Mouse (Mus musculus) olfactory bulb, adult 2 months (tissue): Measurements from ENCODE around the gene Ppp1r26. TPM values are rescaled to one million over a fixed set of nuclear protein-coding genes. Genes with fewer than 3 reads are reported as not detected.
"Not testable (repeated sequence)": the region's sequence is repeated elsewhere in the genome, so short reads cannot be mapped to it uniquely, and the experiment has no call there.

Source experiments
- H3K27ac ChIP-seq: fragments of 200-500 bp; 2 replicates; pipeline ENCODE4 v1.5.1; 2012; ENCODE audit warnings: low read depth, low read length; ENCODE audit not compliant: insufficient read depth
- H3K4me1 ChIP-seq: fragments of 200-500 bp; 2 replicates; pipeline ENCODE4 v1.6.1; 2012; ENCODE audit warnings: low read length; ENCODE audit not compliant: control insufficient read depth, insufficient read depth
- H3K4me3 ChIP-seq: fragments of 200-500 bp; 2 replicates; pipeline ENCODE4 v1.5.1; 2012; ENCODE audit warnings: mild to moderate bottlenecking, low read depth, low read length, moderate library complexity; ENCODE audit not compliant: insufficient read depth
- CTCF ChIP-seq: fragments of 200-500 bp; IDR thresholded peaks from 2 replicates; pipeline ENCODE4 v1.5.1; 2012; ENCODE audit warnings: low read depth, mild to moderate bottlenecking, low read length, moderate library complexity; ENCODE audit not compliant: insufficient read depth
- POLR2A ChIP-seq: fragments of 200-500 bp; IDR thresholded peaks from 2 replicates; pipeline ENCODE4 v1.6.1; 2012; ENCODE audit warnings: mild to moderate bottlenecking, low read depth, low read length, moderate library complexity; ENCODE audit not compliant: insufficient read depth
- WGBS: fragments of 180-500 bp; shearing (Covaris S2); methylation state at CpG from one replicate; pipeline ENCODE4 v1.1.7; 2018; 5-methylcytosine and 5-hydroxymethylcytosine counted together
- polyA plus RNA-seq: library from polyadenylated mRNA; stranded (reverse); fragments of >200 nt; gene quantifications from 2 replicates; pipeline ENCODE4 v1.2.4, GENCODE M21; 2012; ENCODE audit warnings: low replicate concordance; ENCODE audit not compliant: missing spikeins, insufficient read depth, insufficient read length

Ppp1r26 gene
- polyA plus RNA-seq, 1 experiment, result not detected

DNA sequence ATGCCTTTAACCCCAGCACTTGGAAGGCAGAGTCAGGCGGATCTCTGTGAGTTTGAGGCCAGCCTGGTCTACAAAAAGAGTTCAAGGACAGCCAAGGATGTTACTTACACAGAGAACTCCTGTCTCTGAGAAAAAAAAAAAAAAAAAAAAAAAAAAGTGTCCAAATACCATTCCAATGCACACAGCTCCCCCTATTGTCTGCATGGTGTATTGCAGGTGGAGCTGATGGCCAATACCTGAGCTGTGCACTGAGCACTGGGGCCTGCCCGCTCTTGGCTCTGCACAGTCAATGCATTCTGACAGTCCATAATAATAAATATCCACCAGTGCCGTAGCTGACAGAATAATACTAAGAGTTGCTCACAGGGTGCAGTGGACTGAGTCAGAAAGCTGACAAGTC lies 17.3 kb downstream of the Ppp1r26 start:
- no peak for TF ChIP-seq POLR2A
- Histone ChIP-seq H3K4me1 (peaks cover 14% of the 10 kb centered on the region), H3K4me3 (no peak overlapping the region), H3K27ac (no peak overlapping the region)
- WGBS, result 66% methylated on average over 3 of the region's 3 CpGs

DNA sequence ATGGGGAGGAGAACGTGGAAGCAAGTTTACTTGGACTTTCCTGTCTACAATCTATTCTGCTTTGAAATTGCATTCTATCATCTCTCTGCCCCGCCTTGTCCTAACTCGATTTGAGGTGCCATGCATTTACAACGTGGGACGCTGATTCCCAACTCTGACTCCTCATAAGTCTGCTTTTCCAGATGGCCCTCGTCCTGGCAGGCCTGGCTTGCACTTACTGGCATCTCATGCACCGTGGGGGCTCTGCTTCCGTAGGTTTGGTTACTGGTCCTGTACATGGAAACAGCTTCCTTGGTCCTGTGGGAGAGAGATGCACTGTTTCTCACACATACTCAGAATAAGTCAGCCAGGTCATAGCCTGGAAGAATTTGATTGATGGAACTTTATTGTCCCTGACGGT lies 18.3 kb downstream of the Ppp1r26 start:
- Histone ChIP-seq H3K27ac (no peak overlapping the region), H3K4me1 (peaks cover 21% of the 10 kb centered on the region), H3K4me3 (no peak overlapping the region)
- no peak for TF ChIP-seq POLR2A
- no peak for TF ChIP-seq CTCF
- 88% methylated on average over 9 of the region's 9 CpGs for WGBS

DNA sequence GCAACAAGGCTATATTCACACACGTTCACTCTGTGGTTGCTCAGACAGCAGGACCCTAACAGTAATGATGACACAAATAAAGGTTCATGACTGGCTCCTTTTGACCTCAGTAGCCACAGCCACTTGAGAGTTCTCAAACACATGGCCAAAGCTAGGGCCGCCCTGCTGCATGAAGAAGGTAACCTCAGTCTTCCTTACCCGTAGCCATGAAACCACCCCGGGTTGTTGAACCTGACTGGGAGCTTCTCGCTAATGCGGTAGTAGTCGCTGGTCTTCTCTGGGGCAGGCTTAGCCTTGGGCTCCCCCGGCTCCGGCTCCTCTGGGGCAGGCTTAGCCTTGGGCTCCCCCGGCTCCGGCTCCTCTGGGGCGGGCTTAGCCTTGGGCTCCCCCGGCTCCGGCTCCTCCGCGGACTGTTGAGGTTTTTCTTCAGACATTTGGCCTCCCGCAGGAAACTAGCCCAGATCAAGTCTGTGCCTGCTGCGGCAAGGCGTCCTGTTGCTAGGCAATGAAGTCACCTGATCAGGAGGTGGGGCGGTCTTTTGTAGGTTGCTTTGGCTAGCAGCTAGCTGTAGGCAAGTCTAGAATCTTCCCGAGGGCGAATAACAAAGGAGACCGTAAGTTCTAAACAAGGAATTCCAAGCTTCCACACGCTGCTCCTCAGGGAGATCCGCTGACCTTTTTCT lies 19.4 kb downstream of the Ppp1r26 start, which contains the start of gene 1700007K13Rik:
Gene 1700007K13Rik (minus strand): TSS at position 497 of the 683 bp plus-strand sequence.
- Histone ChIP-seq H3K27ac (no peak within 1 kb of the TSS), H3K4me1 (peaks cover 21% of the 10 kb centered on the region), H3K4me3 (peak within 1 kb of the TSS; percentile 0; the same call in 1 of the 2 replicates)
- 6% methylated on average over 25 of the region's 25 CpGs for WGBS
- TF ChIP-seq CTCF (no peak), POLR2A (no peak)

DNA sequence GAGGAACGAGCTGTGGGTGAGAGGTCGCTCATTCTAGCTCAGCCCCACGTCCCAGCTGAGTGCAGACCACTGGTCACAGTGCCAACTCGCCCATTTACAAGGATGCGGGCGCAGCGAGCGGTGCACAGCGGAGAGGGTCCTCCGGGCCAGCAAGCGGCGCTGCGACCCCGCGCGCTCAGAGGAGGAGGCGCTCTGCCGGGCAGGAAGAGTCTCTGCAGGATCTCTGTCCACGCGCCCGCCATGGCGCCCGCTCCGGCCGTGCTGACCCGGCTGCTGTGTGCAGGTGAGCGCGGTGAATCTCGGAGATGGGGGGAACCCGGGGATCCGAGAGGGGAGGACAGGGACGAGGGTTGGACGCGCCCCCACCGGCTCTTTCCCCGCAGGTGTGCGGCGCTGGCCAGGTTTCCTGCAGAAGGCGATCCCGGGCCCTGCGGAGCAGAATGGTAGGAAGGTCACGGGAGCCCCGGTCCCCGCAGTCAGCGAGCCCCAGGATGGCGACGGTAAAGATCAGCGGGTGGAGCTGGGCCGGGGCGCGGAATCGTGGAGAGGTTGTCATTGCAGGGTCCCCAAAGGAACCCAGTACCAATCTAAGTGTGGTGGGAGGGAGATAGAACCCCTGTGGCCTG lies 21.4 kb downstream of the Ppp1r26 start, which contains the start of gene Mrps2:
Gene Mrps2 (plus strand): TSS at position 207 of the 626 bp plus-strand sequence.
- Histone ChIP-seq H3K4me3 (peak within 1 kb of the TSS; percentile 93), H3K4me1 (peaks cover 21% of the 10 kb centered on the region), H3K27ac (0 out of 2 replicates have a peak within 1 kb of the TSS, but pooled peaks have one; percentile 6)
- TF ChIP-seq POLR2A, result peak; percentile 77
- peak; percentile 92 for TF ChIP-seq CTCF
- WGBS, result under 1% methylated on average over 52 of the region's 52 CpGs

DNA sequence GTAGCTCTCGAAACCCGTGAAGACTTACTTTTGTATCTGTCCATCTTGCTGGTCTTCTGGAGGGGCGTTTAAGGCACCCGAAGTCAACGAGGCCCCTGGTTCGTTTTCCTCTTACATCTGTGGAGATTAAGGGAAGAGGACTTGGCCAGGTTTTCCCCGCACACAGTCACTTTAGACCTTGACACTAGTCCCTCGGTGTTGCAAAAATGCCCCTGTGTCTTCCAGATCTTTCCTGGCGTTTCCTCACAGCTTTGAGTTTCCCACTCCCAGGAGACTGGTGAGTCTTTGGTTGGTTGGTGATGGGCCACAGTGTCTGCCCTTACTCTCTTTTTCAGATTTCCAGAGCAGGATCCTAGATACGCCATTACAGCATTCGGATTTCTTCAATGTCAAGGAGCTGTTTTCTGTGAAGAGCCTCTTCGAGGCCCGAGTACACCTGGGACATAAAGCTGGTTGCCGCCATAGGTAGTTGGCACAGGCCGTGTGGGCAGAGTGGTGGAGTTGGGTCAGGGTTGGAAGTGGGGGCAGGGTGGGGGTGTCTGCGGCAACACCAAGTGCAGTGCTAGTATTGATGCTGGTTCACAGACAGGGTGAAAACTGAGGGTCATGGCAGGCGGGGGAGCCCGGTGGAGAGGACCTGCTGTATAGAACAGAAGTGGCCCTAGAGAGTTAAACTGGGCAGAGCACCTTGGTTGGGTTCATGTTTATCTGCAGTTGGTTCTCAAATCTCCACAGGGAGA lies 22.1 kb downstream of the Ppp1r26 start:
- Histone ChIP-seq H3K27ac (no peak overlapping the region), H3K4me3 (peak overlapping the region; percentile 93), H3K4me1 (peaks cover 21% of the 10 kb centered on the region)
- TF ChIP-seq CTCF, result no peak
- no peak for TF ChIP-seq POLR2A
- WGBS, result 51% methylated on average over 18 of the region's 18 CpGs

DNA sequence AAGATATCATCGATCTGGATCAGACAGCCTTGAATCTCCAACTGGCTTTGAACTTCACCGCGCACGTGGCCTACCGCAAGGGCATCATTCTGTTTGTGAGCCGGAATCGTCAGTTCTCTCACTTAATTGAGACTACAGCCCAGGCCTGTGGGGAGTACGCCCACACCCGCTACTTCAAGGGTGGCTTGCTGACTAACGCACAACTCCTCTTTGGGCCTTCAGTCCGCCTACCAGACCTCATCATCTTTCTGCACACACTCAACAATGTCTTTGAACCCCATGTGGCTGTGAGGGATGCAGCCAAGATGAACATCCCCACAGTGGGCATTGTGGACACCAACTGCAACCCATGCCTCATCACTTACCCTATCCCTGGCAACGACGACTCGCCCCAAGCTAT lies 22.9 kb downstream of the Ppp1r26 start:
- Histone ChIP-seq H3K27ac (no peak overlapping the region), H3K4me1 (peaks cover 21% of the 10 kb centered on the region), H3K4me3 (no peak overlapping the region)
- TF ChIP-seq POLR2A (no peak), CTCF (no peak)
- 94% methylated on average over 14 of the region's 14 CpGs for WGBS

DNA sequence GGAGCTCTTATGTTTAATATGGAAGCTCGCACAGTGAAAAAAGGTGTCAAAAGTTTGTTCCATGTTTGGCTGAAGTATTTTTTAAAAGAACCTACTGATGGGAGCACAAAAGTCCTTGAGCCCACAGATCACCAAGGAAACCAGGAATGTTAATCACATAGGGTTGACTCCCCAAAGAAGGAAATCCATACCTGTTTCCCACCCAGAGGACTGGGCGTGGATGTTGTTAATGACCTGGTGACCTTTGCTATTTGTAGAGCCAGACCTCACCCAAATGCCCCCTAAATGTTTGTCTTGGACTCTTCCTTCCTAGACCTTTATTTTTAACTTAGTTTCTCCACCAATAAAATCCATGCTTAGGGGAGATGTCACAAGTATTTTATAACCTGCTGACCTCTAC lies 24.0 kb downstream of the Ppp1r26 start:
- Histone ChIP-seq H3K27ac (no peak overlapping the region), H3K4me3 (no peak overlapping the region), H3K4me1 (peaks cover 21% of the 10 kb centered on the region)
- 96% methylated on average over 2 of the region's 2 CpGs for WGBS
- TF ChIP-seq POLR2A (no peak), CTCF (no peak)

DNA sequence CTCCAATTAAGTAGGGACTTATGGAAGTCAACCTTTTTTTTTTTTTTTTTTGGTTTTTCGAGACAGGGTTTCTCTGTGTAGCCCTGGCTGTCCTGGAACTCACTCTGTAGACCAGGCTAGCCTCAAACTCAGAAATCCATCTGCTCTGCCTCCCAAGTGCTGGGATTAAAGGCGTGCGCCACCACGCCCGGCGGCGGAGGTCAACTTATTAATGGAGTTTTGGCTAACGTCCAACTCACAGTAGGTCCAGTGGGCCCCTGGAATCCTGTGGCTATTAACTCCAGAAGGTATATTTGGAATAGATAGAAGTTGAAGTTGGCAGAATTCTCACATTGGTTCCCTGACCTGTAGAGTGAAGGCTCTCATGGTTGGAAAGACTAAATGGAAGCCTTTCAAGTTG lies 25.4 kb downstream of the Ppp1r26 start:
- not testable (repeated sequence) for H3K4me3 ChIP-seq, H3K27ac ChIP-seq
- peaks cover 15% of the 10 kb centered on the region for H3K4me1 ChIP-seq
- WGBS, result 95% methylated on average over 8 of the region's 8 CpGs

DNA sequence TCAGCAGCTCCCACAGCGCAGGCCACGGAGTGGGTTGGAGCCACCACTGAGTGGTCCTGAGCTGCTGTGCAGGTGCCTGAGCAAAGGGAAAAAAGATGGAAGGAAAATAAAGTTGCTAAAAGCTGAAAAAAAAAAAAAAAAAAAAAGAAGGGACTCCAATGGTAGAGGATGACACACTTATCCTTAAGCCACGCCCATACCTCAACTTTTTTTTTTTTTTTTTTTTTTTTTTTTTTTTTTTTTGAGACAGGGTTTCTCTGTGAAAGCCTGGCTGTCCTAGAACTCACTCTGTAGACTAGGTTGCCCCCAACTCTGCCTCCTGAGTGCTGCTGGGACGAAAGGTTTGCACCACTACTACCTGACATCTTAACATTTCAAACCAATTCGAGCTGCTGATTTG lies 31.4 kb downstream of the Ppp1r26 start:
- H3K27ac ChIP-seq, H3K4me1 ChIP-seq, H3K4me3 ChIP-seq: not testable (repeated sequence)
- WGBS, result 86% methylated on average over 5 of the region's 5 CpGs
